Mouse (Mus musculus) CD4-positive, CD25-positive, alpha-beta regulatory T cell, adult 4 months (primary cell): ENCODE results near the gene Dcst2. TPM values are rescaled to one million over a fixed set of nuclear protein-coding genes. Genes with fewer than 3 reads are reported as not detected.

Experiments used
- ATAC-seq: one replicate; pipeline ENCODE4 v1.8.0; 2017
- polyA plus RNA-seq, 2 experiments: library from polyadenylated mRNA; unstranded; fragments of 100-300 nt; shearing (Covaris generic); gene quantifications; one replicate each; pipeline ENCODE4 v1.2.1; 2017

Gene Dcst2
- polyA plus RNA-seq, 2 experiments from 2014 or later: 0.42 TPM; not detected in 1

GRCm38 (mm10) chr3:89332013-89332412, 29.8 kb upstream of the Dcst2 start:
- no peak for ATAC-seq

GRCm38 (mm10) chr3:89332476-89332875, 29.3 kb upstream of the Dcst2 start:
- ATAC-seq: no peak

GRCm38 (mm10) chr3:89333053-89333452, 28.7 kb upstream of the Dcst2 start:
- no peak for ATAC-seq

- ATAC-seq: no peak
Measured at GRCm38 (mm10) chr3:89336529-89336928, 25.2 kb upstream of the Dcst2 start.

GRCm38 (mm10) chr3:89337062-89337720, 24.6 kb upstream of the Dcst2 start:
- peak; percentile 30 for ATAC-seq

GRCm38 (mm10) chr3:89337721-89338578, 23.8 kb upstream of the Dcst2 start, which contains the start of gene Efna4:
Gene Efna4, minus strand, starts transcription at chr3:89338028.
- ATAC-seq: peak; percentile 66

- no peak for ATAC-seq
Measured at GRCm38 (mm10) chr3:89339416-89339815, 22.4 kb upstream of the Dcst2 start.

GRCm38 (mm10) chr3:89340465-89340864, 21.3 kb upstream of the Dcst2 start:
- ATAC-seq: peak; percentile 68

- no peak for ATAC-seq
Measured at GRCm38 (mm10) chr3:89341794-89342193, 20.0 kb upstream of the Dcst2 start.

- ATAC-seq: no peak
Measured at GRCm38 (mm10) chr3:89343279-89343678, 18.5 kb upstream of the Dcst2 start.

GRCm38 (mm10) chr3:89346815-89347540, 14.8 kb upstream of the Dcst2 start:
- ATAC-seq: no peak

GRCm38 (mm10) chr3:89347916-89348315, 13.9 kb upstream of the Dcst2 start:
- ATAC-seq: no peak

GRCm38 (mm10) chr3:89348911-89349868, 12.6 kb upstream of the Dcst2 start:
- peak; percentile 27 for ATAC-seq

- ATAC-seq: peak; percentile 89
Measured at GRCm38 (mm10) chr3:89349869-89350501, 11.8 kb upstream of the Dcst2 start, which contains the start of gene Adam15. Gene Adam15, minus strand, starts transcription at chr3:89349996.

- no peak for ATAC-seq
Measured at GRCm38 (mm10) chr3:89351271-89351670, 10.5 kb upstream of the Dcst2 start.

GRCm38 (mm10) chr3:89354816-89355511, 6.8 kb upstream of the Dcst2 start:
- peak; percentile 42 for ATAC-seq

- ATAC-seq: no peak
Measured at GRCm38 (mm10) chr3:89355512-89355902, 6.3 kb upstream of the Dcst2 start.

- ATAC-seq: no peak
Measured at GRCm38 (mm10) chr3:89356029-89356428, 5.7 kb upstream of the Dcst2 start.

GRCm38 (mm10) chr3:89359630-89360029, 2.1 kb upstream of the Dcst2 start:
- ATAC-seq: no peak

- ATAC-seq: no peak
Measured at GRCm38 (mm10) chr3:89360237-89360636, 1.5 kb upstream of the Dcst2 start.

- no peak for ATAC-seq
Measured at GRCm38 (mm10) chr3:89364631-89365030, 2.9 kb downstream of the Dcst2 start.
